Mouse (Mus musculus) ES-E14 (cell line): ENCODE measurements around the gene Stk24.

Source experiments
- CHD2 ChIP-seq: IDR thresholded peaks from 2 replicates; pipeline ENCODE4 v1.6.1; 2014; ENCODE audit warnings: mild to moderate bottlenecking, low read depth, low read length, inconsistent platforms
- HCFC1 ChIP-seq: IDR thresholded peaks from 2 replicates; pipeline ENCODE4 v1.6.1; 2012; ENCODE audit warnings: low read length, inconsistent platforms, borderline replicate concordance; ENCODE audit not compliant: insufficient read depth
- MAFK ChIP-seq: IDR thresholded peaks from 2 replicates; pipeline ENCODE4 v1.6.1; 2014; ENCODE audit warnings: mild to moderate bottlenecking, low read depth, low read length, inconsistent platforms; ENCODE audit not compliant: insufficient read depth

DNA sequence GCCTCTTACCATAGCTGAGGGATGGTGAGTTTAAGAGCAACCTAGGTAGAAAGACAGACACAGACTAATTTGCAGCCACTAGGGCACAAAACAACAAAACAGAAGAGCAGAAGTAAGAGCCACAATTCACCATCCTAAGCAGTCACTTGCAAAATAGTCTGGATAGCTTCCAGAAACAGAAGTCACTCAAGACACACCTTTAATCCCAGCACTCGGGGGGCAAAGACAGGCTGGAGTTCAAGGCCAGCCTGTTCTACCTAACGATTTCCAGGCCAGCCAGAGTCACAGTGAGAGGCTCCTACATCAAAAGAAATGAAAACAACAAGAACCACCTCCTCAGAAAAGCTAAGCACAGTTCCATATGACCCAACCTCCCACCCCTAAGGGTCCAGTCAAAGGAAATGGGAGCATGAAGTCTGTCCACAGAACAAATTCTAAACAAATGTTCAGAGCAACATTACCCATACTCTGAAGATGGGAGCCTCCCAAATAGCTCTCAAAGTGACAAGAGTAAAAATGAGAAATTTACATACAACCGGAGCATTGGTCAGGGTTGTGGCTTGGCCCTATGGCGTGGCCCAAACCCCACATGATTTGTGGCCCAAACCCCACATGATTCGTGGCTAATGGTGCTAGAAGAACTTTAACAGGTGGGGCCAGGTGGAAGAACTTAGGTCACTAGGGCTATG, 50.3 kb downstream of the Stk24 start:
- TF ChIP-seq MAFK (no peak), HCFC1 (no peak), CHD2 (no peak)
